Mouse (Mus musculus) left cerebral cortex, postnatal 4 days (tissue): ENCODE results near the gene Sugp1. TPM values are rescaled to one million over a fixed set of nuclear protein-coding genes. Genes with fewer than 3 reads are reported as not detected.
A peak's percentile ranks its signal among the peaks of the same experiment; 100 is the strongest.

Source experiments
- DNase-seq: peaks from one replicate; pipeline ENCODE4 v3.0.0-alpha.2; 2022
- intact Hi-C: fragments of 180-260 bp; cut with DNase I; formaldehyde crosslinking; loops from one replicate; pipeline ENCODE4 v1.15.1; 2025
- microRNA-seq: library from miRNA; unstranded; fragments of <30 nt; microRNA quantifications from one replicate; pipeline ENCODE4 v1.2.0, GENCODE M21; 2022
- total RNA-seq, 2 experiments: library from RNA; stranded (reverse); gene quantifications; 2 replicates each; pipeline ENCODE4 v1.2.3; 2021

Sugp1 gene
- total RNA-seq, 2 experiments from 2014 or later, result 48.5 to 52.6 TPM

DNA sequence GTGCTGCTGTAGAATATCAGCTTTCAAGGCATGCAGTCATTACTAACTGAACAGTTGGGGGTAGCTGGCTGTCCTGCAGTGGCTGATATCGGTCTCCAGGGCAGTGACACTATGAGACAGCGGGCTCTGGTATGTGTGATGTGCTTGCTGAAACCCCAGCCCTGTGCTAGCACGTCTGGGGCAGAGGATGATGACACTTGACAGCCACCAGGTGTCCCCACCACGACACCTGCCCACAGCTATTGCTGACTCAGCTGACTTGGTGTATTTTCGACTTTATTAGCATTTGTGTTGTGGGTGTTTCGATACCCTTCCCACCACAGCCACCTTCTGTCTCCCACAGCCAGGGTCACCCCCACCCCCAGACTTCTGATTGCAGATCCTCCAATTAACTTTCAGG, 61.9 kb downstream of the Sugp1 start:
- intact Hi-C loops, result no loop called here
- peak; percentile 50 for DNase-seq

DNA sequence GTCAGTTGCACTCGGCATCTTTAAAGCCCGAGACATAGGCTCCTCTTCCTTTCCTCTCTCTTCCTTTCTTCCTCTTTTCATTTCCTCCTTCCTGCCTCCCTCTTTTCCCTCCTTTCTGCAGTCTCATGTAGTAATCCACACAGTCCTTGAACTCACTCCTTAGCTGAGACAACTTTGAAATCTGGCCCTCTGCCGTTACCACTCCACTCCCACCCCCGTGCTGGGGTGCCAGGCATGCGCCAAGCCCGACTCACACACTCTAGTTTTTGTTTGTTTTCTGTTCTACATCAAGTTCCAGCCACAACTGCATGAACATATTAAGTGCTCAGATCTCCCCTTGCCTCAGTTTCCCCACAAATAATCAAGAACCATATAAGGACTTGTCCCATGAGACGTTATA, 62.3 kb downstream of the Sugp1 start:
- intact Hi-C loops, result no loop called here
- no peak for DNase-seq

DNA sequence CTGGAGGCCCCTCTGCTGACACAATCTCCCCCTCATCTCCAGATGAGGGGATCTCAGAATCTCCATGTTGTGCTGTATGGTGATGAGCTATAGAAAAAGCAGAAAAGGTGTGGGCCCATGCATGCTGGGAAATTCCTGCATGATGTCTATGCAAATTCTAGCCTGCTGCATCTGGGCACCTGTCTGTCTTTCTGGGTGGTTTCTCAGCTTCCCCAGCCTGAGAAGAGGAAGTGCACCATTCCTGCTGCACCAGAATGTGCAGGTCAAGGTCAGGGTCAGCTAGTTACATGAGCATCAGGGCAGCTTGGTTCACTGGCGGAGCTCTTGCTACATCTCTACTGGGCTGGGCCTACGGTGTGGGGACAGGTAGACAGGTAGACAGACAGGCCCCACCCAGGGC, 67.8 kb downstream of the Sugp1 start:
- intact Hi-C loops, result no loop called here
- DNase-seq, result no peak

DNA sequence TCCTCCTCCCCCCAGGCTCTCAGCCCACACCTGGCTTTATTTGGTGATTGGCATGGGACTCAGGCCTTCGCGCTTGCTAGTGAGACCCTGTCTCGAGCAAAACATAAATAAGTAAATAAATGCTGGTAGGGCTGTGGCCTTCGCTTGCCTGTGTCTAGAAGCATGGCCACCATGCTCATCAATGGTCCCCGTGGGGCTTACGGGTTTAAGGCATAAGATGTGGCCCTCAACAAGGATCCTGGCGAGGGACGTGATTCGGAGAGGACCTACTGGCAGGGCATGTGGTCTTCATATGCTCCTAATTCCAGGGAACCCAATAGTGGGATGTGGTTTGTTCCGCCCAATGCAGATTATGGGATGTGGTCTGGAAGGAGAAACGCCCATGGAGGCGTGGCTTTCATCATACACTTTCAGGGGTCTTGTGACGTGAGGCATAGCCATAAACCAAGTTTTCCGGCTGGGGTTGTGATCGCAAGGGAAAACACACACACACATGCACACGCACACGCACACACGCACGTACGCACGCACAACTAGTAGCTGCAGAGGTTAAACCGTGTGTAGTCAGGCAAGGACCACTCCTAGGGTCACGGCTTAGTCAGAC, 68.7 kb downstream of the Sugp1 start:
- no peak for DNase-seq
- intact Hi-C loops, result no loop called here

DNA sequence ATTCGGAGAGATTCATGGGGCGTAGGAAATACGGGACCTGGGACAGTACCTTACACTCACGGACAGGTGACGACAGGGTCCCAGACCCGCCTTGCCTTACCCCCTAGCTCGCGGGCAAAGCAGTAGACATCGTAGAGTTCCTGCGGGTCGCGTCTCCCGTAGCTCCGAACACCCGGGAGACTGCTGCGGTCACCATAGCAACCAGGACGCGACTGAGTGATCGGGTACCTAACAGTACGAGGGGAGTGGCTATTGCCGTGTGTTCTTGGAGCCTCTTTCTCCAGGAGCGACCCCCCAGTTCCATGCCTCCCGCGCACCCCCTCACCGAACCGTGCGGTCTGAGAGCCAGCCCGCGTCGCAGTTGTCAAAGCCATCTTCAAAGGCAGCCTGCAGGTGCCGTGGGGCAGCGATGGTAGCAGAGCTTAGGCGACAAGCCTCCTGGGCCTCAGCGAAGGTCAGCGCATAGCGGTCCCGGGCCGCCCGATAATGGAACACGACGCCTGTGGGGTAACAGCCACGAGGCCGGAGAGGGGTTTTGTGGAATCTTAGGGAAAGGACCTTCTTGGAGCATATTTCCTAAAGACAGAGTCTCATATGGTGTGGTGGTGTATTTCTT, 69.9 kb downstream of the Sugp1 start:
- intact Hi-C loops, result no loop called here
- no peak for DNase-seq

DNA sequence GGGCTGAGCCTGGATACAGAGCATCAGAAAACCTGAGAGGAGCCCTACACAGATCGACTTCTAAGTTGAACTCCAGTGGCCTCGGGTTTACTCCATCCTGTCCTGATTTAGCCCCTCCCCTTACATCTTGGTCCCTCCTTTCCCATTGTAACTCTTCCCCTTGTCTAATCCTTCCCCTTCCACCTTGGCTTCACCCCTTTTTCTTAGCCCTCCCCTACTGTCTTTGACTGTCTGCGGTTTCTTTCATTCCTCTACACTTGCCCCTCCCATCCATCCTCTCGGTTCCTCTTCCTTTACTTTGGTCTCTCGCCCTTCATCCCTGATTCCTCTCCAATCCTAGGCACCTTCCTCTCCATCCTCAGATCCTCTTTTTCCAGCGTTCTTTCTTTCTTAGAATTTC, 71.9 kb downstream of the Sugp1 start:
- no peak for DNase-seq
- intact Hi-C loops, result no loop called here

DNA sequence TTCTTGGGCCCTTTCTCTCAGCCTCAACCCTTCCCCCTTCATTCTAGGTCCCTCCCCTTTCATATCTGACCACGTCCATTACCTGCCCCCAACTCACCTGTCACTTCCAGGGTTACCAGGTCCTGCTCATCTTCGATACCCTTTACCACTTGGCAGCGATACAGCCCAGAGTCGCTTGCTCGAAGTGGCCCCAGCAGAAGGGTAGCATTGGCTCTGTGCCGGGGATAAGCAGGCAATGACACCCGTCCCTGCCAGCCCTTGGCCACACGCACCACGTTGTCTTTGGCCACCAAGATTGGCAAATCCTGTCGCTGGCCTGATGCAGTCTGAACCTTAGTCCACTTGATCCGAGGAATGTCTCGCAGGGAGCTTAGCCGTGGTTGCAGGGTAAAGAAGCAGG, 72.3 kb downstream of the Sugp1 start:
- intact Hi-C loops, result no loop called here
- DNase-seq, result peak; percentile 36

DNA sequence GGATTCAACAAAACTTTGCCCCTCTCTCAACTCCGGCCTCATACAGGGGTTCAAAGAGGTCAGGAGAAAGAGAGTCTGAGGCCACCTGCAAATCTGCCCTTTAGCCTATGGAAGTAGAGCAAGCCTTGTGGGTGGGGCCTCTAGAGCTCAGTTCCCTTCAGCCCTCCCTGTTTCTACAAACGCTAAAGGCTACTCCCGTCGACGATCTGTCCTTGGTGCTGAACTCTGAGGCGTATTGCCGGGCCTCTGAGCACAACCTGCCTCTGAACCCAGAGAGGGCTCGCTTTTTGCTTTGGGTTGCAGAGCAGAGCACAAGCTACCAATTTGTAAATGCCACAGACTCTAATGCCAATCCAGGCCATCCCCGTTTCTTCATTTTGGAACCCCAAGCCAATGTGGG, 75.0 kb downstream of the Sugp1 start:
- DNase-seq, result no peak
- intact Hi-C loops, result no loop called here

DNA sequence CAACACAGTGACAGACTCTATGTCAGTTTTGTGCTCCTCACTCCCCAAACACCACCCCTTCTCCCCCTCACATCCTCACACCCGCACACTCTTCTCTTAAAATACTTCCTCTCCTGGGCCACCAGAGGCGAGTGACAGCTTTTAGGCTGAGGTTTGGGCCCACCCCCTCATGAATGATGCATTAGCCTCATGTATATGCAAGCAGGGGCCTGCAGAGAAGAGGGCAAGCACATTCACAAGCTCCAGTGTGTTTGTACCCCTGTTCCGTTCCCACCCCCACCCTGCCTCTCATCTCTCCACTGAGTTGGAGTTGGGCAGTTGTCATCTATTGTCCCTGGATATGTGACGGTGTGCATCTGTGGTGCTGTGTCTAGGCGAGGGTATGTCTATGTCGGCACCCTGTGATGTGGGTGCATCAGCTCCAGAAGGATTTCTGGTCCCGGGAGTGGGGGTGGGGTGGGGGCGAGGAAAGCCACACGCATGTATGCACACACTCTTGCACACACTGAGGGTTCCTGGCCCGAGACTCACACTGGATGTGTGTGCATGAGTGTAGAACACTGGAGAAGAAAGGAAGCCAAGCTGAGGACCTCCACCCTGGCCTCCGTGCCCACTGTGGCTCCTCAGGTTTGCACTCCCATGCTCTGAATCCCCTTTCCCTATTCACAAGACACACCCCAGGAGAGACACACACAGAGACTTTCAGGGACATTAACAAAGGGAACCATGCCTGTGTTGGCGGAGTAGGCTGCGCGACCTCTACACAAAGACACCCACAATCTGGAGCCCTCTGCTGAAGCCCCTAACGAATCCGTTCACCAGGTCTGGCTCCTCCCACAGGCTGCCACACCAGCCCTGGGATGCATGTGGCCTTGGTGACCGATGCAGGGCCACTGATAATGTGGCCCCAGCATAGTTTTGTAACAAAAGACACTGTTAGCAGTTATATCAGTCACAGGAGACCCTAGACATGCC, 76.4 kb downstream of the Sugp1 start:
- intact Hi-C loops, result no loop called here
- peak; percentile 59 for DNase-seq

DNA sequence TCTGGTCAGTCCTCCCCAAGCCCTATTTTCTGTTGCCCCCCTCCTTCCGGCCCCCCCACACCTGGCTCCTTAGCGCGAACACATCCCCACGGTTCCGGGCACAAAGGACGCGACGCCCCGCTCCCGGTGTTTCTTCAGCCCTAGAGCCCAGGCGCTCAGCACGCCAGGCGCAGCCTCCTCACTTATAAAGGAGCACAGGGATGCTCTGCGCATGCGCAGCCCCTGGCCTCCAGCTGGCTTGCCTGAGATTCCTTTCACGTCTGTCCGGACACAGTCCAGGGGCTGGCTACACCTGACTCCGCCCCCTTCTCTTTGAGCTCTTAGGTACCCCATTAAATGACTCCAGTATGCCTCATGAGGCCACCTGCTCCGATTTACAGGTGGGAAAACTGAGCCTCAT, 78.1 kb downstream of the Sugp1 start, which contains the start of gene Ncan:
TSS of gene Ncan (minus strand) at position 207 of the 400 bp plus-strand sequence.
- intact Hi-C loops, result no loop called here
- peak; percentile 91 for DNase-seq

Small RNA genes within 50 kb of the gene (microRNA-seq; reads per million reads assigned to microRNA genes)
- 13.9 reads per million, percentile 31 among the genes with 10 or more reads in this experiment for gene Mir7066

Other genes starting within 250 kb of the Sugp1 start
- 10 to 100 TPM; 89.6 to 94.1 TPM for gene Gmip, start 234.1 kb upstream of the Sugp1 start, total RNA-seq
- gene Lpar2, start 220.4 kb upstream of the Sugp1 start, total RNA-seq, result 1 to 10 TPM; 7.2 to 7.7 TPM
- 10 to 100 TPM; 24.3 to 25.0 TPM for gene Pbx4, start 210.3 kb upstream of the Sugp1 start, total RNA-seq
- 1 to 10 TPM; 4.5 to 4.7 TPM for gene Cilp2, start 155.1 kb upstream of the Sugp1 start, total RNA-seq
- not detected for gene Tssk6, start 140.6 kb upstream of the Sugp1 start, total RNA-seq
- 10 to 100 TPM; 79.0 to 86.6 TPM for gene Ndufa13, start 140.3 kb upstream of the Sugp1 start, total RNA-seq
- 10 to 100 TPM in 1 of 2 experiments, 1 to 10 TPM in 1; 9.5 to 10.4 TPM for gene Yjefn3, start 140.1 kb upstream of the Sugp1 start, total RNA-seq
- 10 to 100 TPM; 41.9 to 44.8 TPM for gene Gatad2a, start 46.4 kb upstream of the Sugp1 start, total RNA-seq
- gene Mau2, start 79 bp upstream of the Sugp1 start, total RNA-seq, result 10 to 100 TPM; 87.6 to 88.9 TPM
- 1 to 10 TPM; 1.0 to 1.6 TPM for gene Tm6sf2, start 30.1 kb downstream of the Sugp1 start, total RNA-seq
- 1 to 10 TPM; 1.4 to 1.5 TPM for gene Hapln4, start 40.6 kb downstream of the Sugp1 start, total RNA-seq
- gene Ncan, start 78.1 kb downstream of the Sugp1 start, total RNA-seq, result 100 to 1,000 TPM; 511 to 532 TPM
- 10 to 100 TPM; 33.0 to 34.5 TPM for gene Nr2c2ap, start 88.5 kb downstream of the Sugp1 start, total RNA-seq
- 10 to 100 TPM; 11.7 to 14.6 TPM for gene Rfxank, start 96.3 kb downstream of the Sugp1 start, total RNA-seq
- gene Borcs8, start 96.7 kb downstream of the Sugp1 start, total RNA-seq, result 10 to 100 TPM; 42.2 to 44.7 TPM
- gene Mef2b, start 96.9 kb downstream of the Sugp1 start, total RNA-seq, result under 1 TPM; 0.72 to 0.94 TPM
- gene Tmem161a, start 129.5 kb downstream of the Sugp1 start, total RNA-seq, result 10 to 100 TPM; 48.3 to 56.0 TPM
- gene Slc25a42, start 169.5 kb downstream of the Sugp1 start, total RNA-seq, result 10 to 100 TPM; 20.7 to 24.9 TPM
- 100 to 1,000 TPM; 160 to 169 TPM for gene Sugp2, start 191.4 kb downstream of the Sugp1 start, total RNA-seq
- gene Armc6, start 191.7 kb downstream of the Sugp1 start, total RNA-seq, result 100 to 1,000 TPM; 111 to 122 TPM
- gene Homer3, start 240.0 kb downstream of the Sugp1 start, total RNA-seq, result 10 to 100 TPM; 20.0 to 22.3 TPM